Mouse (Mus musculus) ES-Bruce4 (cell line): ENCODE measurements around the gene Pla1a. TPM values are rescaled to one million over a fixed set of nuclear protein-coding genes. Genes with fewer than 3 reads are reported as not detected.

Experiments
- H3K27ac ChIP-seq: 2 replicates; pipeline ENCODE4 v1.5.1; 2012; ENCODE audit warnings: low read length, inconsistent platforms; ENCODE audit not compliant: insufficient read depth
- H3K27me3 ChIP-seq: 2 replicates; pipeline ENCODE4 v1.6.1; 2012; ENCODE audit warnings: mild to moderate bottlenecking, low read length, inconsistent platforms; ENCODE audit not compliant: control insufficient read depth, poor library complexity, insufficient read depth, severe bottlenecking
- H3K36me3 ChIP-seq: 2 replicates; pipeline ENCODE4 v1.6.1; 2012; ENCODE audit warnings: inconsistent platforms, mild to moderate bottlenecking, low read length, moderate library complexity; ENCODE audit not compliant: control insufficient read depth, poor library complexity, insufficient read depth, severe bottlenecking
- H3K4me1 ChIP-seq: one replicate; pipeline ENCODE4 v1.8.1; 2011; ENCODE audit warnings: low read length; ENCODE audit not compliant: control insufficient read depth, insufficient read depth
- H3K4me3 ChIP-seq: 2 replicates; pipeline ENCODE4 v1.5.1; 2011; ENCODE audit warnings: low read depth, mild to moderate bottlenecking, low read length
- H3K9ac ChIP-seq: 2 replicates; pipeline ENCODE4 v1.6.1; 2012; ENCODE audit warnings: low read depth, mild to moderate bottlenecking, inconsistent platforms; ENCODE audit not compliant: poor library complexity, severe bottlenecking
- H3K9me3 ChIP-seq: replicated peaks from 2 replicates; pipeline ENCODE4 v1.6.1; 2012; ENCODE audit warnings: mild to moderate bottlenecking, low read length, inconsistent platforms; ENCODE audit not compliant: control insufficient read depth, poor library complexity, insufficient read depth, severe bottlenecking
- CTCF ChIP-seq: IDR thresholded peaks from one replicate; pipeline ENCODE4 v1.8.1; 2011; ENCODE audit warnings: low read depth, low read length
- EP300 ChIP-seq: IDR thresholded peaks from 2 replicates; pipeline ENCODE4 v1.6.1; 2011; ENCODE audit warnings: low read depth, low read length; ENCODE audit not compliant: insufficient read depth
- POLR2A ChIP-seq: IDR thresholded peaks from one replicate; pipeline ENCODE4 v1.8.1; 2011; ENCODE audit warnings: low read length; ENCODE audit not compliant: insufficient read depth
- polyA plus RNA-seq: library from polyadenylated mRNA; stranded (reverse); fragments of >200 nt; gene quantifications from 2 replicates; pipeline ENCODE4 v1.2.4, GENCODE M21; 2011; ENCODE audit warnings: low read depth; ENCODE audit not compliant: missing spikeins, insufficient read depth, insufficient read length

The Pla1a gene
- polyA plus RNA-seq, 1 experiment, result 1.9 TPM

DNA sequence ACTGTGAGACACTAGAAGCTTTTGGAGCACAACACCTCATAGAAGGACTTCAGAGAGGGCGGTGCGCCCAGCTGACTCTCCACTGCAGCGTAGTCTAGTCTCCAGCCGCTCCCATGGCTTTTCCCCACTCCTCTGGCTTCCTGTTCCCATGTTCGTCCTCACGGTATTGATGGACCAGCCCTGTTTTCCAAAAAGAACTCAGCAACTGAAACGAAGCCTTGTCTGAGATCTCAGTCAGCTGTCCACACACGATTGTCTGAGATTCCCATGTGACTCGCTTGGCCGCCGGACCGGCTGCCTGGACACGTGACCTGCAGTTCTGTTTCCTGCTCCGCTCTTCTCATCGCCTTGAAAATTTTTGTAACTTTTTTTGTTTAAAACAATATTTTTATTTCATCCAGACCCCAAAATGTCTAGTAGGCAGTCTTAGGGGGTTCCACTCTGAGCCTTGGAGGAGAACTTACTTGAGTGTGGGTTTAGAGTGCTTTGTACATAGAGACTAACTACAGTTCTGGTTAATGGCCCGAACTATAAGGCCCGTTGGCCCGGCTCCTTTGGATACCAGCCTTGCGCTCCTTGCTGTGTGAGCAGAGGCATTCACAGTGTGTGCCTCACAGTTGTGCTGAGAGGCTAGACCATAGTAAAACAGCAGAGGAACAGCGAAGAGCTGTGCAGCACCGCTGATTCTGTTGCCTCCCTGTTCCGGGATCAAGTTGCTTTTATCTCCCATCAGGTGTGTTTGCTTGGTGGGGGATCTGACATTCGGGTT, 40.6 kb downstream of the Pla1a start:
- Histone ChIP-seq H3K36me3 (no peaks in the 10 kb centered on the region), H3K4me1 (no peaks in the 10 kb centered on the region), H3K9me3 (no peaks in the 10 kb centered on the region), H3K4me3 (no peak overlapping the region), H3K27ac (no peak overlapping the region), H3K27me3 (no peaks in the 10 kb centered on the region), H3K9ac (no peak overlapping the region)
- TF ChIP-seq CTCF (no peak), POLR2A (no peak), EP300 (no peak)

DNA sequence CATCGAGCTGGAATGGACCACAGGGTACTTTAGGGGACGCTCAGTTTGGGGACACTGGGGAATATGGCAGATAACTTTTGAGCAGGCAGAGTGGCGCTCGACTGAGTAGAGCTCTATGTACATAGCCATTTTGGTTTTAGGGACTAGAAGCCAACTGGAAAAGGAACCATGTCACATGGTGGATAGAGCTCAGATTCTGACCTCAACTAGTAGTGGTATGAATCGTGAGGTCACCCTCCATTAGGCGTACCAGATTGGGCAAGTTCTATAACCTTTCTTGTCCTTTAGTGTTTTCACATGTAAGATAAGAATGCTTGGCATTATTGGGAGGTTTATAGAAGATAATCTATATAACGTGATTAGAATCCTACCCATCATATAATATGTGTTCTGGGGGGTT, 42.6 kb downstream of the Pla1a start:
- Histone ChIP-seq H3K4me3 (no peak overlapping the region), H3K36me3 (no peaks in the 10 kb centered on the region), H3K4me1 (no peaks in the 10 kb centered on the region), H3K9ac (no peak overlapping the region), H3K27me3 (no peaks in the 10 kb centered on the region), H3K9me3 (no peaks in the 10 kb centered on the region), H3K27ac (no peak overlapping the region)
- TF ChIP-seq POLR2A, result no peak
- TF ChIP-seq EP300, result no peak
- no peak for TF ChIP-seq CTCF

GRCm38 (mm10) chr16:38389284-38389893, 43.6 kb downstream of the Pla1a start:
- no peak for TF ChIP-seq POLR2A
- TF ChIP-seq CTCF, result no peak
- TF ChIP-seq EP300, result no peak
- Histone ChIP-seq H3K4me1 (no peaks in the 10 kb centered on the region), H3K27me3 (no peaks in the 10 kb centered on the region), H3K9me3 (no peaks in the 10 kb centered on the region), H3K4me3 (no peak overlapping the region), H3K36me3 (no peaks in the 10 kb centered on the region), H3K27ac (no peak overlapping the region), H3K9ac (no peak overlapping the region)

- no peak overlapping the region for H3K27ac ChIP-seq
- TF ChIP-seq POLR2A (no peak), CTCF (no peak), EP300 (no peak)
- no peaks in the 10 kb centered on the region for H3K4me1 ChIP-seq
- no peak overlapping the region for H3K4me3 ChIP-seq
- no peaks in the 10 kb centered on the region for H3K27me3 ChIP-seq
- no peaks in the 10 kb centered on the region for H3K9me3 ChIP-seq
- no peaks in the 10 kb centered on the region for H3K36me3 ChIP-seq
- H3K9ac ChIP-seq, result no peak overlapping the region
Observed at GRCm38 (mm10) chr16:38388757-38389156, 44.2 kb downstream of the Pla1a start.

DNA sequence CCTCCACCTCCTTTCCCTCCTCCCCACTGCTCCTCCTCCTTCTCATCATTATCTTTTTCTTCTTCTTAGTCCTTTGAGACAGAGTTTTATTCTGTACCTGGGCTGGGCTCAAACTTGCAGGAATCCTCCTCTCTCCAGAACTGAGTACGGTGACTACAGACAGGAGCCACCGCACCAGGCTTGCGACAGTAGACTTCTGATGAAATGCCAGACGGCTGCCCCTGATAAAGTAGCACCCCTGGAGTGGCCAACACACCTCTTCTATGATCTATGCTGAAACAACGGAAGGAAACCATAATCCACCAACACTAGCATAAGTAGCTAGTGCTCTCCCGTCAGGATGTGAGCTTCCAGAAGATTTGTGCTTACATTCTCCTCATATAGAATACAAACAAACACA, 45.6 kb downstream of the Pla1a start:
- no peaks in the 10 kb centered on the region for H3K9me3 ChIP-seq
- H3K4me3 ChIP-seq, result no peak overlapping the region
- no peaks in the 10 kb centered on the region for H3K36me3 ChIP-seq
- no peak overlapping the region for H3K9ac ChIP-seq
- no peak overlapping the region for H3K27ac ChIP-seq
- TF ChIP-seq POLR2A (no peak), CTCF (no peak)
- no peaks in the 10 kb centered on the region for H3K27me3 ChIP-seq
- no peaks in the 10 kb centered on the region for H3K4me1 ChIP-seq

DNA sequence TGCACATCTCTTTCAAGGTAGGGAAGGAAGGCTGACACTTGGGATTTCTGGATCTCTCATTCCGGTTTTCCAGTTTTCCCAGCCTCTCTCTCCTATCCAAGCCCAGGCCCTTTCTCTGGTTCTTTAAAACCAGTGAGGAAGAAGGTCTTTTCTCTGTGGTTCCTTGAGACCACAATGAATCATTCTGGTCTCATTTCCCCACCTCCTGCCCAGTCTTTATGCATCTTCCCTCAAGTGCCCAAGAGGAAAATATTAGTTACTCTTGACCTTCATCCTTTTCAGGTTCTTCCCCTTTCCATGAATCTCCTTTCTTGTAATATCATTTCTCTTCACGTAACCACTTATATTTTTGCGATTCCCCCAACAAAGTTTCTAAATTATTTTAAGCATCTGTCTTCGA, 47.2 kb downstream of the Pla1a start:
- H3K4me1 ChIP-seq, result no peaks in the 10 kb centered on the region
- H3K9ac ChIP-seq, result no peak overlapping the region
- no peaks in the 10 kb centered on the region for H3K36me3 ChIP-seq
- TF ChIP-seq POLR2A (no peak), EP300 (no peak), CTCF (no peak)
- H3K4me3 ChIP-seq, result no peak overlapping the region
- H3K9me3 ChIP-seq, result no peaks in the 10 kb centered on the region
- H3K27ac ChIP-seq, result no peak overlapping the region
- H3K27me3 ChIP-seq, result no peaks in the 10 kb centered on the region
